Mouse (Mus musculus) spleen, adult 2 months (tissue): ENCODE measurements at regions not wholly inside any gene's neighbourhood (a gene's known extent, or its start where the extent isn't known, plus 50 kb on each side); places are given as distances from the start of the nearest gene placed in this dataset.

Source experiments
- DNase-seq, 2 experiments: peaks; one replicate each; pipeline versions ENCODE4 v3.0.0 to v3.0.0-alpha.2; 2012 to 2021; ENCODE audit warnings: low spot score in 2 of 2, low read depth in 1 of 2
- H3K27ac ChIP-seq: fragments of 200-500 bp; 2 replicates; pipeline ENCODE4 v1.5.1; 2012; ENCODE audit warnings: low read length, inconsistent platforms; ENCODE audit not compliant: insufficient read depth
- H3K27me3 ChIP-seq: fragments of 200-500 bp; 2 replicates; pipeline ENCODE4 v1.6.1; 2012; ENCODE audit warnings: mild to moderate bottlenecking, moderate library complexity, low read length, inconsistent platforms; ENCODE audit not compliant: control insufficient read depth, insufficient read depth
- H3K36me3 ChIP-seq: fragments of 200-500 bp; 2 replicates; pipeline ENCODE4 v1.6.1; 2012; ENCODE audit warnings: mild to moderate bottlenecking, low read length, inconsistent platforms; ENCODE audit not compliant: control insufficient read depth, insufficient read depth
- H3K4me1 ChIP-seq: fragments of 200-500 bp; 2 replicates; pipeline ENCODE4 v1.6.1; 2011; ENCODE audit warnings: inconsistent platforms; ENCODE audit not compliant: control insufficient read depth, insufficient read depth, insufficient read length
- H3K4me3 ChIP-seq: fragments of 200-500 bp; 2 replicates; pipeline ENCODE4 v1.5.1; 2011; ENCODE audit warnings: mild to moderate bottlenecking, inconsistent platforms; ENCODE audit not compliant: insufficient read depth, insufficient read length; ENCODE audit errors: extremely low read depth
- CTCF ChIP-seq: fragments of 200-500 bp; IDR thresholded peaks from 2 replicates; pipeline ENCODE4 v1.5.1; 2011; ENCODE audit warnings: mild to moderate bottlenecking, inconsistent platforms; ENCODE audit not compliant: insufficient read depth, insufficient read length, insufficient replicate concordance; ENCODE audit errors: extremely low read depth
- POLR2A ChIP-seq: fragments of 200-500 bp; IDR thresholded peaks from 2 replicates; pipeline ENCODE4 v1.6.1; 2011; ENCODE audit warnings: low read depth, low read length, inconsistent platforms
- WGBS: fragments of 180-500 bp; shearing (Covaris S2); methylation state at CpG from one replicate; pipeline ENCODE4 v1.1.7; 2018; 5-methylcytosine and 5-hydroxymethylcytosine counted together

DNA sequence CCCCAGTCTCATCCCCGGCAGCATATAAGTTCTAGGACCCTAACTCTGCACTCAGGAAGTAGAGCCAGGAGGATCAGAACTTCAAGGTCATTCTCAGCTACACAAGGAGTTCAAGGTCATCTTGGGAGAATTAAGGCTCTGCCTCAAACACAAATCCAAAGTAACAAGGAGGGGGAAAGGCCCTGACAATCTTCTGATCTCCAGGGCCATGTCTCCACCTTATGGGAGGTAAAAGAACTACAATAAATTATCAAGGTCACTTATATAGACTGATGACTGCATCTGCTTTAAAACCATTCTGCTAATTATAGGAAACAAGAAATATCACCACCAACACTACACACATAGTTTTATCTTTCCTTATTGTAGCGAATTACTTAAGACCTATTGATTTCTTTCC, 193.2 kb upstream of the Zc3h12c start:
- no peak overlapping the region for H3K27ac ChIP-seq
- no peaks in the 10 kb centered on the region for H3K36me3 ChIP-seq
- H3K27me3 ChIP-seq = no peaks in the 10 kb centered on the region
- TF ChIP-seq POLR2A (no peak), CTCF (no peak)
- 87% methylated on average over 2 of the region's 2 CpGs for WGBS
- no peaks in the 10 kb centered on the region for H3K4me1 ChIP-seq
- H3K4me3 ChIP-seq = no peak overlapping the region
- DNase-seq = no peak

DNA sequence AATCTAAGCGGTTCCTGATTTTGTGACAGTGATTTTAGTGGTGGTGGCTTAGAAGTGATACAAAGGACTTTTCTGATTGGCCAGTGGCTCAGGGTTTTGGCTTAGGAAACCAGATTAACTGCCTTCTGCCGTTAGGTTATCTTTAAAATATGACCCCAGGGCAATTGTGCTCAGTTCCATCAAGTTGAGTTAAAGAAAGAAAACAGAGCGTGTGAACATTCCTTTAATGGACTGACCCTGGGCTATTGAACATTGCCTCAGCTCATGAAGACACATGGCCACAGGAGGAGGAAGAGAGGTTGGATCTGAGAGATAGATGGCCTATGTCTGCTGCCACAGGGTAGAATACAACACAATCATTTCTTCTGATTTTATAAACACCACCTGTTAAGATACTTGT, 191.0 kb upstream of the Zc3h12c start:
- no peaks in the 10 kb centered on the region for H3K27me3 ChIP-seq
- 85% methylated on average over 3 of the region's 3 CpGs for WGBS
- H3K4me3 ChIP-seq = no peak overlapping the region
- no peaks in the 10 kb centered on the region for H3K36me3 ChIP-seq
- no peak for DNase-seq
- TF ChIP-seq POLR2A (no peak), CTCF (no peak)
- H3K4me1 ChIP-seq = no peaks in the 10 kb centered on the region
- H3K27ac ChIP-seq = no peak overlapping the region

DNA sequence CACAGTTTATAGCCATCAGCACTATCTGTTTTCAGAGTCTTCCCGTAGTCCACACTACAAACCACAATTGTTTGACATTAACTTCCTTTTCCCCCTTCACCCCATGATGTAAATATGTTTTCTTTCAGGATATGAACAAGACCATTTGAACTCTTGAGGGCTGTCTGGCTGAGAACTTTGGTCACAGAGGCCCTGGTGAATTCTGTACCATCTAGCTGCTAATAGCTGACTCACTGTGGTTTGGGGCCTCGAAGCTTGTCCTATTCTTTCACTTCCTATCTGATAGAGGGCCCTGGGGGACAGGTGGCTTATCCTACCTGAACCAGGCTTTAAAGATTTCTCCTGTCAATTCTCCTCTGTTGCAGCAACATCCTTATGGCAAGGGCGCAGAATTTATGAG, 188.2 kb upstream of the Zc3h12c start:
- TF ChIP-seq CTCF (no peak), POLR2A (no peak)
- no peaks in the 10 kb centered on the region for H3K4me1 ChIP-seq
- 20% methylated on average over 3 of the region's 3 CpGs for WGBS

DNA sequence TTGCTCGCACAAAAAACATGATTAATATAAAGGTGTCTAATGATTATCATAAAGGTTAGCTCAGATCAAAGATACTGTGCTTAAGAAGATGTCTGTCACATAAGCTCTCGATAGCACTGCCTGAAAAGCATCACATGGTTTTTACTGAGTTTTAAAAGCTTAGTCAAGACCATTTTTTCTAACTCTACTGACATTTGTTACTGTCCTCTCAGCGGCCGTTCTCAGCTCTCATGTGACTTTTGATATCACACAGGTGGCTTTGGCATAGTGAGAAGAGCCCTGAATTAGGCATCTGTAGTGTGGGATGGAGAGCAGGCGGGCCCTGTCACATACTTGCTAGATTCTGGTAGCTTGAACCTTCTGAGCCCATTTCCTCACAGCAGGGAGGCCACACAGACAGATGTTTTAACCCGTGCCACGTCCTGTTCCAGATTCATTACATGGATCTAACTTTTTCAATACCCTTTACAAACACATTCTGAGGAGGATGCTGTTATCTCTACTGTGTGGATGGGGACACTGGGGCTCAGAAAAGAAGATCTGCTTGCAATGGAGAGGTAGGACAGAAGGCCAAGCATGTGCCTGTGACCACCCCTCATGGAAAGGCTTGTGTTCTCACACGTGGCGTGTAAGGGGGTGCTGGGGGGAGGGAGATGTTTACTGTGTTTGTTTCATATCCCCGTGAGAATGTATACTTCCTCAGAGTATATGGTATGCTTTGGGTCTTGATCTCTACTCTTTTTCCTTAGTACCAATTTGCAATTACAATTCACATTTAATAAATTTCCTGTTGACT, 187.0 kb upstream of the Zc3h12c start:
- 59% methylated on average over 10 of the region's 10 CpGs for WGBS
- Histone ChIP-seq H3K36me3 (no peaks in the 10 kb centered on the region), H3K27me3 (no peaks in the 10 kb centered on the region), H3K27ac (no peak overlapping the region), H3K4me1 (no peaks in the 10 kb centered on the region), H3K4me3 (no peak overlapping the region)
- DNase-seq = no peak
- no peak for TF ChIP-seq POLR2A
- TF ChIP-seq CTCF = no peak

More for the DNA sequence above, 188.2 kb upstream of the Zc3h12c start:
- H3K27ac ChIP-seq = no peak overlapping the region
- H3K36me3 ChIP-seq = no peaks in the 10 kb centered on the region
- no peaks in the 10 kb centered on the region for H3K27me3 ChIP-seq
- no peak for DNase-seq
- H3K4me3 ChIP-seq = no peak overlapping the region

DNA sequence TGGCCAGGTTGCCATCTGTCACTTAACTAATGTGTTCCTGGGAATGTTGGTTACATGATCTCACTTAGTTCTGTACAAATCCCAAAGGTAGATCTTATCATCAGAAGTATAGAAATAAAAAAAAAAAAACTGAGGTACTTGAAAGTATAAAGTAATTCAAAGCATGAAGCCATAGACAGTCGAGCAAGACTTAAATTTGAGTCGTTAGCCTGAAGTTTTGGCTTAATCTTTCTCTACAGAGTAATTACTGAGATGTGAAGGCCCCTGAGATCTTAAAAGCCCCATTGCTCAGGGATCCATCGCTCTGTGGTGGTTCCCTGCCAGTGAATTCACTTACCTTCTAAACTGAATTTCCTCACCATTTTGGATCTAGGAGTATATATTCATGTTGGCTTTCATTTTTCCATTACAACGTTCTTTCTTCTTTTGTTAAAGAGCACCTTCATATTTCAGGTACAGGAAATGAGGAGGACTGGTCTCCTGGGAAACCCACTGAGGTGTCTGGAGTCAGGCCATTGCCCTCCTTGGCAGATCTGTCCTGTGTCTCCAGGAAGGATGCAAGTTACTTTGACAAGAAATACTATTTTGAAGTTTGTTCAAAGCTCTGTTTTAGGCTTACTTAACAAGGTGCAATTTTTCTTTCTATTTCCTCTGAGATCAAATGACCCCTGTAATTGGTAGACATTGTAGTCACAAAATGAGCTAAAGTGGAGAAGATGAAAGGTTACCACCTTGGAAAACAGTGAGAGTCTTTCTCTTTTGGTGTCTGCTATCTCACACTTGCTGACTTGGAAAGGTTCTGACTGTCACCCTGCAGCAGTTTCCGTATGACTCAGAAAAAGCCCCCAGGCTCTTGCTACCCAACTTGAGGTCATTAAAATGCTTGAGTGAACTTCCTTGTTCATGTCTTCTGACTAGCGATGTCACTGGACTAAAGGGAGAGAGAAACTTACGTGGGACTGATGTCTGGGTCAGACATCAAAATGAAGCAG, 180.5 kb upstream of the Zc3h12c start:
- no peaks in the 10 kb centered on the region for H3K36me3 ChIP-seq
- H3K27ac ChIP-seq = no peak overlapping the region
- WGBS = 69% methylated on average over 7 of the region's 7 CpGs
- no peaks in the 10 kb centered on the region for H3K27me3 ChIP-seq
- no peaks in the 10 kb centered on the region; the same call in 1 of the 2 replicates for H3K4me1 ChIP-seq
- TF ChIP-seq POLR2A (no peak), CTCF (no peak)
- no peak overlapping the region for H3K4me3 ChIP-seq
- peak; percentile 7 to 32 for DNase-seq

DNA sequence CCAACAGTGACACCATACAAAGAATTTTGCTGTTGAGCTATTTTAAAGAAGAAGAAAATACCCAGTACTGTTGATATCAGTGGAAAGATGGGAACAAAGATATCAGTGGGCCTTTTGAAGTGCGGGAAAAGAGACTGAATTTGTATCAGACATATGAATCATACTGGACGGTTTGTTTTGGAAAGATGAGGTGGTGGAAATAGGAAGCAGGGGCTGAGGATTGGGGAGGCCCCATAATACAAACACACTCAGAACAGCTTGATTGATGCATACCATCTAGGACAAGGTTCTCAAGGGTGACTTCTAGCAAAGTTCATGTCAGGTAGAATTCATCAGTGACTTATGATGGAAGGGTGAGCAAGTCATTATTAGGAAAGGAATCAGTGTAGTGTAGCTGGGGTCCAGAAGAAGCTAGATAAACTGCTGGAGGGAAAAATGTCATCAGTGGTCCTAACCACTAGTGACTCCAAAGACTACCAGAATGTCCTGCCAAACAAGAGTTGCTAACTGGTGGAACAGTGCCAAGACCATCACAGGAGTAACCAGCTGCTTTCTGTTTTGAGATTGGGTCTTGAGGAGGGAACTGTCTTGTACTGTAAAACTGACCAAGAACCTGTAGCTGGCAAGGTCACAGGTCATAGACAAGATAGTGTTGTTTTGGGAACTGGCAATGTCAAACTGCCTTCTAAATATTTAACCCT, 176.0 kb upstream of the Zc3h12c start:
- Histone ChIP-seq H3K4me1 (no peaks in the 10 kb centered on the region; the same call in 1 of the 2 replicates), H3K4me3 (no peak overlapping the region), H3K36me3 (no peaks in the 10 kb centered on the region), H3K27me3 (no peaks in the 10 kb centered on the region), H3K27ac (no peak overlapping the region)
- 78% methylated on average over 2 of the region's 2 CpGs for WGBS
- TF ChIP-seq POLR2A (no peak), CTCF (no peak)
- no peak for DNase-seq
